Mouse (Mus musculus) liver, embryonic 14.5 days (tissue): ENCODE measurements around the gene Pde4d.
"Not testable (repeated sequence)": the region's sequence is repeated elsewhere in the genome, so short reads cannot be mapped to it uniquely, and the experiment has no call there.

Experiments used
- CTCF ChIP-seq: IDR thresholded peaks from 2 replicates; pipeline ENCODE4 v1.5.1; 2016; ENCODE audit warnings: antibody characterized with exemption, low read depth, control low read depth
- EP300 ChIP-seq: IDR thresholded peaks from 2 replicates; pipeline ENCODE4 v1.6.1; 2016; ENCODE audit warnings: antibody characterized with exemption, low read depth

- TF ChIP-seq CTCF: peak; percentile 20; the same call in 1 of the 2 replicates
- TF ChIP-seq EP300: not testable (repeated sequence)
These were observed 347.9 kb downstream of the Pde4d start for GRCm38 (mm10) chr13:108797620-108798019.
